Mouse (Mus musculus): ENCODE results near the gene Ntpcr. TPM values are rescaled to one million over a fixed set of nuclear protein-coding genes. Genes with fewer than 3 reads are reported as not detected.

Gene Ntpcr
- polyA plus RNA-seq, 1 experiment from 2014 or later = 32.2 TPM

- no peak overlapping the region for H3K4me3 ChIP-seq (ENCODE audit: low read depth, low read length)
- ATAC-seq (ENCODE audit: low FRiP score, low TSS enrichment) (no peak), DNase-seq (ENCODE audit: low spot score) (no peak)
- TF ChIP-seq EP300 (optimal IDR thresholded peaks at IDR 0.05) = no peak
- no peak for TF ChIP-seq CTCF (IDR thresholded peaks at IDR 0.05; ENCODE audit: low read depth)
- no peaks in the 10 kb centered on the region for H3K36me3 ChIP-seq (ENCODE audit: control insufficient read depth, insufficient read depth, low read length)
- H3K9ac ChIP-seq (ENCODE audit: low read length) = no peak overlapping the region
- no peaks in the 10 kb centered on the region for H3K27me3 ChIP-seq (ENCODE audit: control insufficient read depth, insufficient read depth, low read length)
- H3K27ac ChIP-seq (replicated peaks) = no peak overlapping the region
- H3K4me1 ChIP-seq (replicated peaks; ENCODE audit: control insufficient read depth, insufficient read depth) = no peaks in the 10 kb centered on the region
- no peak overlapping the region for H3K4me2 ChIP-seq (replicated peaks; ENCODE audit: low read depth)
- 70% methylated on average over 7 of the region's 7 CpGs for WGBS
- no peaks in the 10 kb centered on the region for H3K9me3 ChIP-seq (ENCODE audit: control insufficient read depth, low read length)
These were observed 43.6 kb downstream of the Ntpcr start for GRCm38 (mm10) chr8:125773281-125773803.

- H3K9me3 ChIP-seq (ENCODE audit: control insufficient read depth, low read length) = no peaks in the 10 kb centered on the region
- ATAC-seq (ENCODE audit: low FRiP score, low TSS enrichment) (no peak), DNase-seq (ENCODE audit: low spot score) (no peak)
- no peak overlapping the region for H3K4me3 ChIP-seq (ENCODE audit: low read depth, low read length)
- WGBS = 55% methylated on average over 3 of the region's 3 CpGs
- no peaks in the 10 kb centered on the region for H3K36me3 ChIP-seq (ENCODE audit: control insufficient read depth, insufficient read depth, low read length)
- no peak overlapping the region for H3K4me2 ChIP-seq (replicated peaks; ENCODE audit: low read depth)
- no peaks in the 10 kb centered on the region for H3K4me1 ChIP-seq (replicated peaks; ENCODE audit: control insufficient read depth, insufficient read depth)
- no peak overlapping the region for H3K27ac ChIP-seq (replicated peaks)
- no peaks in the 10 kb centered on the region for H3K27me3 ChIP-seq (ENCODE audit: control insufficient read depth, insufficient read depth, low read length)
- no peak overlapping the region for H3K9ac ChIP-seq (ENCODE audit: low read length)
- TF ChIP-seq CTCF (IDR thresholded peaks at IDR 0.05; ENCODE audit: low read depth) (no peak), EP300 (optimal IDR thresholded peaks at IDR 0.05) (no peak)
These were observed 45.3 kb downstream of the Ntpcr start for GRCm38 (mm10) chr8:125775031-125775430.

- no peaks in the 10 kb centered on the region for H3K4me1 ChIP-seq (replicated peaks; ENCODE audit: control insufficient read depth, insufficient read depth)
- TF ChIP-seq CTCF (IDR thresholded peaks at IDR 0.05; ENCODE audit: low read depth) (no peak), EP300 (optimal IDR thresholded peaks at IDR 0.05) (no peak)
- no peak overlapping the region for H3K4me2 ChIP-seq (replicated peaks; ENCODE audit: low read depth)
- H3K9me3 ChIP-seq (ENCODE audit: control insufficient read depth, low read length) = no peaks in the 10 kb centered on the region
- 89% methylated on average over 3 of the region's 3 CpGs for WGBS
- H3K27me3 ChIP-seq (ENCODE audit: control insufficient read depth, insufficient read depth, low read length) = no peaks in the 10 kb centered on the region
- no peak overlapping the region for H3K9ac ChIP-seq (ENCODE audit: low read length)
- DNase-seq (ENCODE audit: low spot score) (no peak), ATAC-seq (ENCODE audit: low FRiP score, low TSS enrichment) (no peak)
- H3K27ac ChIP-seq (replicated peaks) = peak overlapping the region; percentile 61; the same call in 1 of the 2 replicates
- H3K36me3 ChIP-seq (ENCODE audit: control insufficient read depth, insufficient read depth, low read length) = no peaks in the 10 kb centered on the region
- no peak overlapping the region for H3K4me3 ChIP-seq (ENCODE audit: low read depth, low read length)
These were observed 46.6 kb downstream of the Ntpcr start for GRCm38 (mm10) chr8:125776314-125776713.

DNA sequence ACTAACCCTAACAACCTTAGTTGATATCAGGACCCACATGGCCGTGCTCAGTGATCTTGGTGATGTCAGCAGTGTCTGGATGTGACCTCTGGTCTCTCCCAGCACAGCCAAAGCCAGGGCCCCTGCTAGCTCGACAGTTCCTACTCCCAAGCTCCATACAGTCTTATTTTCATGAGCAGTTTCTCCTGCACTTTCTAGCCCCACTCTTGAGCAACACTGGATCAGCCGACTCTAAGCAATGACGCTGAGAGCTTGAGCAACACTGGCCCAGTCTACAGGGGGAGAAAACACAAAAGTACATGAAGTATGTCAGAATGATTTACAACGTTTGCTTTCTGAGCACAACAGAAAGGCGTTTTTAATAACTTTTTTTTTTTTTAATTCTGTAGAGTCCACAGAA lies 47.0 kb downstream of the Ntpcr start:
- Histone ChIP-seq H3K9ac (ENCODE audit: low read length) (no peak overlapping the region), H3K27ac (replicated peaks) (peak overlapping the region; percentile 61; the same call in 1 of the 2 replicates), H3K9me3 (ENCODE audit: control insufficient read depth, low read length) (no peaks in the 10 kb centered on the region), H3K4me2 (replicated peaks; ENCODE audit: low read depth) (no peak overlapping the region), H3K27me3 (ENCODE audit: control insufficient read depth, insufficient read depth, low read length) (no peaks in the 10 kb centered on the region), H3K4me1 (replicated peaks; ENCODE audit: control insufficient read depth, insufficient read depth) (no peaks in the 10 kb centered on the region), H3K4me3 (ENCODE audit: low read depth, low read length) (no peak overlapping the region), H3K36me3 (ENCODE audit: control insufficient read depth, insufficient read depth, low read length) (no peaks in the 10 kb centered on the region)
- DNase-seq (ENCODE audit: low spot score) (no peak), ATAC-seq (ENCODE audit: low FRiP score, low TSS enrichment) (peak; percentile 63; the same call in 1 of the 2 replicates)
- 32% methylated on average over 6 of the region's 6 CpGs for WGBS
- TF ChIP-seq CTCF (IDR thresholded peaks at IDR 0.05; ENCODE audit: low read depth) (no peak), EP300 (optimal IDR thresholded peaks at IDR 0.05) (no peak)

DNA sequence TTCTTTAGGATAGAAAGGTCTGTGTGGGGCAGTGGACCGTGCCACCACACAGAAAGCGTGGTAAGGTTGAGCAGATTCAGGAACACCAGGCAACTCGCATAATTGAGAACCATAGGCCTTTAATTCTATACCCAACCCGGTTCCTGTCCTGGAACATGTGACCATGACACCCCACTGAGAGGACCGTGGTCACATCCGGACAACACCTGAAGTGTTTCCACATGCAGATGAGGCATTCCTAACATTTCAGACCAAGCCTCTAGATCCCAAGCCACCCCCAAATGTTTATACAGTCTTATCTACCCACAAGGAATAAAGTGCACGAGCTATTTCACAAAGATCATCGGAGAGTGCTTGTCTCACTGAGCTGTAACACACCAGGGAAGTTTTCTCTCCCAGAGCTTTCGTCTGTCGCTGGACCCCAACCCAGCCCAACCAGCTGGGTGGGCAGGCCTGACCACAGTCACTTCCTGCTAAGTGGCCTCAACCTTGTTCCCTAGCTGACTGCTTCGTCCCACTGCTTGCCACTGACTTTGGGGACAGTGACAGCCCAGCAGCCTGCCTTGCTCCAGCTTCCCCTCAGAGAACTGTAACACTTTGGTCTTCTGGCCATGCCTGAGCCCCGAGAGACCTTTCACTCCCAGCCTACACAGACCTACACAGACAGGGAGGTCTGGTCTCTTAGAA lies 47.9 kb downstream of the Ntpcr start:
- DNase-seq (ENCODE audit: low spot score) (no peak), ATAC-seq (ENCODE audit: low FRiP score, low TSS enrichment) (no peak)
- Histone ChIP-seq H3K4me2 (replicated peaks; ENCODE audit: low read depth) (no peak overlapping the region), H3K27ac (replicated peaks) (0 out of 2 replicates have a peak overlapping the region, but pooled peaks have one; percentile 56), H3K4me1 (replicated peaks; ENCODE audit: control insufficient read depth, insufficient read depth) (no peaks in the 10 kb centered on the region), H3K27me3 (ENCODE audit: control insufficient read depth, insufficient read depth, low read length) (no peaks in the 10 kb centered on the region), H3K9me3 (ENCODE audit: control insufficient read depth, low read length) (no peaks in the 10 kb centered on the region), H3K9ac (ENCODE audit: low read length) (no peak overlapping the region), H3K4me3 (ENCODE audit: low read depth, low read length) (no peak overlapping the region), H3K36me3 (ENCODE audit: control insufficient read depth, insufficient read depth, low read length) (no peaks in the 10 kb centered on the region)
- TF ChIP-seq EP300 (optimal IDR thresholded peaks at IDR 0.05) = no peak
- WGBS = 44% methylated on average over 12 of the region's 12 CpGs

DNA sequence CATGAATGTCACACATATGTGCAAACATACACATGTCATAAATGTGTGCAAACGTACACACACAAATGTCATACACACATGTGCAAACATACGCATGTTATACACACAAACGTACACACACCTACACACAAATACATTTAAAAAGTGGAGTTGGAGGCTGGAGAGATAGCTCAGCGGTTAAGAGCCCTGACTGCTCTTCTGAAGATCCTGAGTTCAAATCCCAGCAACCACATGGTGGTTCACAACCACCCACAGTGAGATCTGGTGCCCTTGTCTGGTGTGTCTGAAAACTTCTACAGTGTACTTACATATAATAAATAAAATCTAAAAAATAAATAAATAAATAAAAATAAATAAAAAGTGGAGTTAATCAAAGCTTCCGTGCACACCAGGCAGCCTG lies 49.2 kb downstream of the Ntpcr start:
- Histone ChIP-seq H3K27ac (replicated peaks) (no peak overlapping the region), H3K4me3 (ENCODE audit: low read depth, low read length) (no peak overlapping the region), H3K36me3 (ENCODE audit: control insufficient read depth, insufficient read depth, low read length) (no peaks in the 10 kb centered on the region), H3K4me1 (replicated peaks; ENCODE audit: control insufficient read depth, insufficient read depth) (no peaks in the 10 kb centered on the region), H3K4me2 (replicated peaks; ENCODE audit: low read depth) (no peak overlapping the region), H3K9me3 (ENCODE audit: control insufficient read depth, low read length) (no peaks in the 10 kb centered on the region), H3K9ac (ENCODE audit: low read length) (no peak overlapping the region), H3K27me3 (ENCODE audit: control insufficient read depth, insufficient read depth, low read length) (no peaks in the 10 kb centered on the region)
- no peak for TF ChIP-seq CTCF (IDR thresholded peaks at IDR 0.05; ENCODE audit: low read depth)
- TF ChIP-seq EP300 (optimal IDR thresholded peaks at IDR 0.05) = no peak
- no peak for DNase-seq (ENCODE audit: low spot score)
- 90% methylated on average over 5 of the region's 5 CpGs for WGBS
- ATAC-seq (ENCODE audit: low FRiP score, low TSS enrichment) = no peak
